Mouse (Mus musculus) CH12.LX (cell line): ENCODE results near the gene Comtd1. TPM values are rescaled to one million over a fixed set of nuclear protein-coding genes. Genes with fewer than 3 reads are reported as not detected.

Source experiments
- DNase-seq: peaks from one replicate; pipeline ENCODE4 v3.0.0-alpha.2; 2013; ENCODE audit errors: extremely low read depth
- H3K27ac ChIP-seq: 2 replicates; pipeline ENCODE4 v1.5.1; 2012; ENCODE audit warnings: low read depth, mild to moderate bottlenecking, control low read depth, moderate library complexity; ENCODE audit not compliant: insufficient read depth
- H3K27me3 ChIP-seq: replicated peaks from 2 replicates; pipeline ENCODE3; 2012; ENCODE audit warnings: inconsistent platforms
- H3K36me3 ChIP-seq, 2 experiments: replicated peaks in 1 of 2; 2 replicates each; pipeline versions ENCODE3 to v1.6.1; 2012; ENCODE audit warnings: inconsistent platforms in 1 of 2, low read length in 1 of 2, mild to moderate bottlenecking in 1 of 2, mixed read lengths in 1 of 2, moderate library complexity in 1 of 2; ENCODE audit not compliant: control insufficient read depth in 1 of 2, insufficient read depth in 1 of 2
- H3K4me1 ChIP-seq, 2 experiments: 2 replicates each; pipeline ENCODE4 v1.6.1; 2012; ENCODE audit warnings: inconsistent platforms in 1 of 2, moderate library complexity in 1 of 2; ENCODE audit not compliant: insufficient read depth in 2 of 2, control insufficient read depth in 1 of 2
- H3K4me2 ChIP-seq: 2 replicates; pipeline ENCODE4 v1.6.1; 2012; ENCODE audit warnings: low read depth, mild to moderate bottlenecking, control low read depth; ENCODE audit not compliant: poor library complexity, insufficient read depth, severe bottlenecking
- H3K4me3 ChIP-seq, 3 experiments: fragments of 150-350 bp in 1 of 3; sonication (generic) in 1 of 3; replicated peaks in 1 of 3; 2 replicates each; pipeline versions ENCODE3 to v1.5.1; 2011 to 2012; ENCODE audit warnings: low read depth in 2 of 3, low read length in 2 of 3, mild to moderate bottlenecking in 2 of 3, moderate library complexity in 2 of 3, control low read depth in 1 of 3, improper control_type of control experiment in 1 of 3, inconsistent platforms in 1 of 3, mixed read lengths in 1 of 3; ENCODE audit not compliant: poor library complexity in 1 of 3
- H3K79me2 ChIP-seq: replicated peaks from 2 replicates; pipeline ENCODE4 v1.6.1; 2012; ENCODE audit warnings: mild to moderate bottlenecking, moderate library complexity; ENCODE audit not compliant: control insufficient read depth, poor library complexity, insufficient read depth, severe bottlenecking; ENCODE audit errors: extremely low read depth
- H3K9ac ChIP-seq: 2 replicates; pipeline ENCODE4 v1.6.1; 2012; ENCODE audit warnings: low read depth, mild to moderate bottlenecking, control low read depth, moderate library complexity; ENCODE audit not compliant: insufficient read depth
- H3K9me3 ChIP-seq: replicated peaks from 2 replicates; pipeline ENCODE3; 2012; ENCODE audit warnings: low read length, inconsistent platforms, mixed read lengths
- CHD2 ChIP-seq: IDR thresholded peaks from 2 replicates; pipeline ENCODE4 v1.6.1; 2011; ENCODE audit warnings: low read length, improper control_type of control experiment
- CTCF ChIP-seq, 2 experiments: IDR thresholded peaks in 1 of 2; conservative IDR thresholded peaks in 1 of 2; 2 replicates each; pipeline ENCODE4 v1.5.1; 2011 to 2012; ENCODE audit warnings: low read depth in 2 of 2, low read length in 2 of 2, improper control_type of control experiment in 1 of 2, inconsistent platforms in 1 of 2, mild to moderate bottlenecking in 1 of 2, moderate library complexity in 1 of 2
- HCFC1 ChIP-seq: IDR thresholded peaks from 2 replicates; pipeline ENCODE4 v1.6.1; 2012; ENCODE audit warnings: low read depth, mild to moderate bottlenecking, inconsistent platforms, low read length, improper control_type of control experiment
- JUN ChIP-seq: IDR thresholded peaks from 2 replicates; pipeline ENCODE4 v1.6.1; 2011; ENCODE audit warnings: low read depth, mild to moderate bottlenecking, low read length, improper control_type of control experiment, moderate library complexity; ENCODE audit not compliant: insufficient read depth
- NELFE ChIP-seq: IDR thresholded peaks from 2 replicates; pipeline ENCODE4 v1.6.1; 2011; ENCODE audit warnings: low read depth, low read length, improper control_type of control experiment
- PAX5 ChIP-seq: IDR thresholded peaks from 2 replicates; pipeline ENCODE4 v1.6.1; 2012; ENCODE audit warnings: low read length, inconsistent platforms, mixed read lengths
- POLR2A ChIP-seq: IDR thresholded peaks from 2 replicates; pipeline ENCODE4 v1.6.1; 2011; ENCODE audit warnings: low read depth, mild to moderate bottlenecking, improper control_type of control experiment, low read length
- POLR2AphosphoS2 ChIP-seq: IDR thresholded peaks from 2 replicates; pipeline ENCODE4 v1.6.1; 2011; ENCODE audit warnings: low read depth, low read length, improper control_type of control experiment
- TBP ChIP-seq: conservative IDR thresholded peaks from 2 replicates; pipeline ENCODE4 v1.6.1; 2011; ENCODE audit warnings: low read depth, low read length, improper control_type of control experiment
- UBTF ChIP-seq: IDR thresholded peaks from 2 replicates; pipeline ENCODE4 v1.6.1; 2012; ENCODE audit warnings: low read depth, mild to moderate bottlenecking, inconsistent platforms, low read length, improper control_type of control experiment, moderate library complexity
- USF2 ChIP-seq: conservative IDR thresholded peaks from 2 replicates; pipeline ENCODE4 v1.6.1; 2011; ENCODE audit warnings: low read depth, low read length, improper control_type of control experiment
- ZKSCAN1 ChIP-seq: IDR thresholded peaks from 2 replicates; pipeline ENCODE4 v1.6.1; 2012; ENCODE audit warnings: low read depth, inconsistent platforms, low read length, improper control_type of control experiment, borderline replicate concordance
- ZNF384 ChIP-seq: IDR thresholded peaks from 2 replicates; pipeline ENCODE4 v1.6.1; 2012; ENCODE audit warnings: low read depth, low read length, improper control_type of control experiment, inconsistent platforms
- dilution Hi-C: fragments of 300-500 bp; cut with MboI; formaldehyde crosslinking; loops from 2 replicates; pipeline ENCODE4 v1.14.3; 2020; ENCODE audit warnings: low sequenced_read_pairs; ENCODE audit not compliant: extremely low pct_unique_long_range_greater_than_20kb, extremely low pct_ligation_motif_present
- in situ Hi-C: fragments of 300-500 bp; cut with MboI; formaldehyde crosslinking; loops from 3 replicates; pipeline ENCODE4 v1.14.3; 2019; ENCODE audit warnings: low sequenced_read_pairs, low pct_ligation_motif_present, low pct_unique_long_range_greater_than_20kb, mixed read lengths
- polyA plus RNA-seq: library from polyadenylated mRNA; unstranded; fragments of >175 nt; gene quantifications from 2 replicates; pipeline ENCODE4 v1.2.1, GENCODE M21; 2012; ENCODE audit warnings: low read depth; ENCODE audit not compliant: insufficient read length
- total RNA-seq, 2 experiments: library from RNA; depleted of rRNA; stranded (reverse); fragments of 300-350 nt in 1 of 2; fragments of >200 nt in 1 of 2; gene quantifications; 2 replicates each; pipeline ENCODE4 v1.2.3; 2012 to 2014

Gene Comtd1
- total and polyA plus RNA-seq, 3 experiments, result 14.2 to 34.9 (median 29.0) TPM

DNA sequence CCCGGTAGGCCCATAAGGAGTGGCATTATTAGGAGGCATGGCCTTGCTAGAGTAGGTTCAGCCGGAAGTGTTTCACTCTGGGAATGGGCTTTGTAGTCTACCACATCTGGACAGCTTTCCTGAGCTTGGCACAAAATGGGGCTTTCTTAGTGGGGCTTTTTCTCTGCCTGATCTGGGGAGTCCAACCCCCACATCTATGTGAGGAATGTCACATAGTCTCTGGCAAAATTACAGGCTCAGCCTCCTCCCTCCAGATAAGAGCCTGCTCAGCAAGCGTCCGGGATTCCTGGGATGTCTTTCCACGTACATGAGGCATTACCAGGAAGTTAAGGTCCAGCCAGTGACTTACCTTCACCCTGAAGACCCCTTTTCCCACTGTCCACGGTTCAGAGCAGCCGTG lies 24.9 kb downstream of the Comtd1 start:
- in situ Hi-C loops, result no loop called here
- Histone ChIP-seq H3K9ac (no peak overlapping the region), H3K4me3 (no peak overlapping the region), H3K4me2 (no peak overlapping the region), H3K9me3 (no peaks in the 10 kb centered on the region), H3K27me3 (no peaks in the 10 kb centered on the region), H3K27ac (no peak overlapping the region), H3K4me1 (no peaks in the 10 kb centered on the region), H3K36me3 (no peaks in the 10 kb centered on the region), H3K79me2 (no peaks in the 10 kb centered on the region)
- dilution Hi-C loops, result no loop called here
- TF ChIP-seq ZKSCAN1 (no peak), CHD2 (no peak), NELFE (no peak), PAX5 (no peak), TBP (no peak), POLR2A (no peak), ZNF384 (no peak), POLR2AphosphoS2 (no peak), USF2 (no peak), CTCF (conservative IDR thresholded peaks at IDR 0.05 in 1 of 2, IDR thresholded peaks at IDR 0.05 in 1 of 2; ENCODE audit: low read depth in 2 of 2, low read length in 2 of 2) (no peak), HCFC1 (no peak), JUN (no peak)
- DNase-seq, result no peak

DNA sequence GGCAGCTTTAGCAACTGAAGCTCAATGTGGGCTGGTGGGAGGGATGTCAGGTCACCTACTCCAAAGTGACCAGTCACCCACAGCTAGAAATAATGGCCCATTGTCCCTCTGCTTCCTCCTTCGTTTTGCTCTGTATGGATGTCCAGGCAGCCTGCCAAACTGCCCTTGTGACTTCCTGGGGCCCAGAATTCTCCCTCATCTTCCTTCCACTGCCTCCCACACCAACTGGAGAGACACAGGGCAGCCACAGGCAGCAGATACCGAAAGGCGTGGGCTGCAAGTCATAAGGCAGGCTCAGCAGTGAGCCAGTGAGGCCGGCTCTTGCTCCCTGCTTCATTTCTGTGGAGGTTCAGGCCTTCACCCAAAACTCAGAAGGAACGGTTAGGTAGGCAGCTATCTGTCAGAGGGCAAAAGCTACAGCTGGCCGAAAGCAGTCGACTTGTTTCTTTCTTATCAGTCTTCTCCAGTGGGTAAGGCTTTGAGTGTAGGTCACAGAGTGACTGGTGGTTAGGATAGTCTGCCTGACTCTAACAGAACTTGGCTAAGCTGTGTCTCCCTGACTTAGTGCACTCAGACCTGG lies 25.9 kb downstream of the Comtd1 start:
- Histone ChIP-seq H3K4me2 (no peak overlapping the region), H3K36me3 (no peaks in the 10 kb centered on the region), H3K27me3 (no peaks in the 10 kb centered on the region), H3K27ac (no peak overlapping the region), H3K4me1 (no peaks in the 10 kb centered on the region)
- DNase-seq, result no peak
- in situ Hi-C loops, result no loop called here
- dilution Hi-C loops, result no loop called here
- no peak for TF ChIP-seq UBTF
- TF ChIP-seq, all 38 proteins: peak for 0
- H3K9ac ChIP-seq, result no peak overlapping the region
- H3K9me3 ChIP-seq, result no peaks in the 10 kb centered on the region
- H3K4me3 ChIP-seq, result no peak overlapping the region
- H3K79me2 ChIP-seq, result no peaks in the 10 kb centered on the region

DNA sequence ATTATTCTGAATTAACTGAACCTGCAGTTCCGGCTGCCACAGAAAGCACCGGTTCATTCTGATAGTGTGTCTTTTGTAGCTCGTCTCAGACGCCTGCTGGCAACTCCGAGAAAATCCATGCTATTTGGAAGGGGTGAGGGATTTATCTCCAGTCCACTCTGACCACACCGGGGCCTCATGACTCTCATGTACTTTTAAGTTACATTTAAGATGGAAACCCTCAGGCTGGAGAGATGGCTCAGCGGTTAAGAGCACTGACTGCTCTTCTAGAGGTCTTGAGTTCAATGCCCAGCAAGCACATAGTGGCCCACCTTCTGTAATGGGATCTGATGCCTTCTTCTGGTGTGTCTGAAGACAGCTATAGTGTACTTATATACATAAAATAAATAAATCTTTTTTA lies 26.5 kb downstream of the Comtd1 start:
- no peak overlapping the region for H3K4me2 ChIP-seq
- no peaks in the 10 kb centered on the region for H3K9me3 ChIP-seq
- no peaks in the 10 kb centered on the region for H3K79me2 ChIP-seq
- TF ChIP-seq USF2 (no peak), CHD2 (no peak)
- DNase-seq, result no peak
- H3K9ac ChIP-seq, result no peak overlapping the region
- no peak overlapping the region for H3K27ac ChIP-seq
- H3K4me1 ChIP-seq, result no peaks in the 10 kb centered on the region
- H3K4me3 ChIP-seq, result no peak overlapping the region
- dilution Hi-C loops, result no loop called here
- H3K36me3 ChIP-seq, result no peaks in the 10 kb centered on the region
- no peaks in the 10 kb centered on the region for H3K27me3 ChIP-seq
- in situ Hi-C loops, result no loop called here
